Mouse (Mus musculus) embryonic facial prominence, embryonic 14.5 days (tissue): Measurements from ENCODE around the gene Homez. TPM values are rescaled to one million over a fixed set of nuclear protein-coding genes. Genes with fewer than 3 reads are reported as not detected.
A peak's percentile ranks its signal among the peaks of the same experiment; 100 is the strongest.

Source experiments
- ATAC-seq: fragments of 200-750 bp; cut with Nextera tagmentation; 2 replicates; pipeline ENCODE4 v1.8.0; 2017; ENCODE audit warnings: low read depth, moderate number of reproducible peaks, moderate TSS enrichment
- DNase-seq: peaks from one replicate; pipeline ENCODE4 v3.0.0-alpha.2; 2015; ENCODE audit warnings: low spot score
- H3K27ac ChIP-seq: fragments of 300-500 bp; sonication (generic); replicated peaks from 2 replicates; pipeline ENCODE4 v1.5.1; 2014; ENCODE audit warnings: low read depth, mild to moderate bottlenecking, low read length, moderate library complexity
- H3K27me3 ChIP-seq: fragments of 300-500 bp; sonication (generic); replicated peaks from 2 replicates; pipeline ENCODE4 v1.6.1; 2014; ENCODE audit warnings: low read length; ENCODE audit not compliant: control insufficient read depth, insufficient read depth
- H3K36me3 ChIP-seq: fragments of 300-500 bp; sonication (generic); 2 replicates; pipeline ENCODE4 v1.6.1; 2014; ENCODE audit warnings: low read length, mixed read lengths; ENCODE audit not compliant: control insufficient read depth, insufficient read depth
- H3K4me1 ChIP-seq: fragments of 300-500 bp; sonication (generic); 2 replicates; pipeline ENCODE4 v1.6.1; 2014; ENCODE audit warnings: antibody characterized with exemption, low read length; ENCODE audit not compliant: control insufficient read depth, insufficient read depth
- H3K4me2 ChIP-seq: fragments of 300-500 bp; sonication (generic); 2 replicates; pipeline ENCODE4 v1.6.1; 2014; ENCODE audit warnings: low read depth, mild to moderate bottlenecking, low read length, moderate library complexity, mixed read lengths
- H3K4me3 ChIP-seq: fragments of 300-500 bp; sonication (generic); 2 replicates; pipeline ENCODE4 v1.5.1; 2014; ENCODE audit warnings: low read depth, mild to moderate bottlenecking, low read length
- H3K9ac ChIP-seq: fragments of 300-500 bp; sonication (generic); 2 replicates; pipeline ENCODE4 v1.6.1; 2014; ENCODE audit warnings: low read depth, mild to moderate bottlenecking, low read length, moderate library complexity, mixed read lengths
- H3K9me3 ChIP-seq: fragments of 300-500 bp; sonication (generic); 2 replicates; pipeline ENCODE4 v1.6.1; 2016; ENCODE audit warnings: low read length; ENCODE audit not compliant: control insufficient read depth
- WGBS: fragments of 180-500 bp; shearing (Covaris S2); extraction: QIAGEN DNeasy Blood & Tissue Kit; methylation state at CpG from one replicate; pipeline ENCODE4 v1.1.7; 2014; 5-methylcytosine and 5-hydroxymethylcytosine counted together
- polyA plus RNA-seq: library from polyadenylated mRNA; unstranded; fragments of >200 nt; fragmentation: Nextera tagmentation; extraction: Ambion mirVana; gene quantifications from 2 replicates; pipeline ENCODE4 v1.2.1, GENCODE M21; 2014

The Homez gene
- polyA plus RNA-seq, 1 experiment from 2014 or later = 9.1 TPM

DNA sequence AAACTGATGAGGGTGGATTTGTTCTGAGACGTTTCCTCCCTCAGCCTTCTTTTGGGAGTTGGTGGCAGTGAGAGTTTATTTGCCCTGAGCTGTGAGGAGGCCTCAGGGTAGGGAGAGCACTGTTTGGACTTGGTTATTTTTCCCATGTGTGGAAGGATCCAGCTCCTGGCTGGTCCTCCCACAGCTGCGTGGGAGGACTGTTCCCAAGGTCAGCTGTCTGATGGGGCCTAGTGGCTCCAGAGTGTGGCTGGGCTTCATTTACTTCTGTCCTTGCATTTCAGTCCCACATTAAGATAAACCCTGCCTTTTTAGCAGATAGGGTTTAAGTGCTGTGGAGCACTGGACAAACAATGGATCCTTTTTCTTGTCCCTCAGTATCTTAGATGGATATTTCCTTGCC is 26.7 kb upstream of the Homez start:
- 39% methylated on average over 2 of the region's 2 CpGs for WGBS
- H3K27me3 ChIP-seq = no peaks in the 10 kb centered on the region
- H3K4me1 ChIP-seq = no peaks in the 10 kb centered on the region
- no peak overlapping the region for H3K27ac ChIP-seq
- no peak overlapping the region for H3K4me3 ChIP-seq
- no peaks in the 10 kb centered on the region for H3K9me3 ChIP-seq
- H3K9ac ChIP-seq = no peak overlapping the region
- ATAC-seq = no peak
- DNase-seq = no peak
- H3K4me2 ChIP-seq = no peak overlapping the region
- peaks cover 40% of the 10 kb centered on the region for H3K36me3 ChIP-seq

DNA sequence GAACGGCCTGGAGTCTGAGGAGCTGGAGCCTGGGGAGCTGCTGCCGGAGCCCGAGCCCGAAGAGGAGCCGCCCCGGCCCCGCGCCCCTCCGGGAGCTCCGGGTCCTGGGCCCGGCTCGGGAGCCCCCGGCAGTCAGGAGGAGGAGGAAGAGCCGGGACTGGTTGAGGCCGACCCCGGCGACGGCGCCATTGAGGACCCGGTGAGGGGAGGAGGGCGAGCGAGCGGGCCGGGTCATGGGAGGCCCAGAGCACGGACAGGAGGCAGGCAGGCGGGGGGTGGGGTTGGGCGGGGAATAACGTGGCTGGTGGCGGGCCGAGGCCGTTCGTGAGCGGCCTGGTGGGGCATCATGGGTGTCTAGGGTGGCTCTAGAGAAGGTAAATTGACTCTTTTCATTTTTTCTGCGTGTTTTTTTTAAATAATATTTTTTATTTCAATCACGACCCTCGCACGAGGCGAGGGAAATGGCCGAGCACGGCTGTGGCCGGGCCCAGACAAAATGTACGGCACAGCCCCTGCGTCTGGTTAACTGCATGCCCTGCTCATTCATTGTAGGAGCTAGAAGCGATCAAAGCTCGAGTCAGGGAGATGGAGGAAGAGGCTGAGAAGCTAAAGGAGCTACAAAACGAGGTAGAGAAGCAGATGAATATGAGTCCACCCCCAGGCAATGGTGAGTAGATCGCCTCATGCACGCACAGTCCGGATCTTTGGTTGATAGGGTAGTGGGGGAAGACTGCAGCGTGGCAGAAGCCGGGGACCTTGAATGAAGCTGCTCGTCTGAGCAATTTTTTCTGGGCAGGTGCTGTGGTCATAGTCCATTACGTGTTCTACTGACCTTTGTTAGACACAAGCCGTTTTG is 23.8 kb upstream of the Homez start:
- Histone ChIP-seq H3K9ac (peak overlapping the region; percentile 98), H3K27me3 (no peaks in the 10 kb centered on the region), H3K4me3 (peak overlapping the region; percentile 92), H3K4me2 (peak overlapping the region; percentile 81), H3K27ac (peak overlapping the region; percentile 92), H3K4me1 (no peaks in the 10 kb centered on the region), H3K36me3 (peaks cover 40% of the 10 kb centered on the region), H3K9me3 (no peaks in the 10 kb centered on the region)
- WGBS = under 1% methylated on average over 46 of the region's 54 CpGs
- peak; percentile 50 for DNase-seq
- ATAC-seq = peak; percentile 53

DNA sequence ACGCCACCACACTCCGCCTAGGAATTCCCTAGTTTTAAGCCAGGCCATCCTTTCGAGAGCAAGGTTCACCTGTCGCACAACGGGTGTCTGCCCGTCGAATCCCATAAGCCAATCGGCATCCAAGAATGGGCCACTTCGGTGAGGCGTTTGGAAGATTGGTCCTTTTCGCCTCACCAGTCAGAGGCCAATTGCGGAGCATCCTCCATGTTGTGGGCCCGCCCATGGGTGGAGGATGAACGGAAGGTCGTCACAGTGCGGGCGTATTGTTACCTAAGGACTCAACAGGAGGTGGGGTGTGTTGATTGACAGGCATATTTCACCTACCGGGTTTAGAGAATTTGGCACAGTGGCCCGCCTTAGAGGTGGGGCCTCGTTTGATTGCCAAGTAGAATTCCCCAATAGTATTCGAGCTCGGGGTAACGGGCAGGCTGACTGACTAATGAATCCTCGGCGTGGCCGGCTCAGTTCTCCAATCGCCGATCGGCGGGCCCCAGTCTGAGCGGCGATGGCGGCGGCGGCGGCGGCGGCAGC is 23.0 kb upstream of the Homez start:
- WGBS = 0% methylated on average over 27 of the region's 38 CpGs

DNA sequence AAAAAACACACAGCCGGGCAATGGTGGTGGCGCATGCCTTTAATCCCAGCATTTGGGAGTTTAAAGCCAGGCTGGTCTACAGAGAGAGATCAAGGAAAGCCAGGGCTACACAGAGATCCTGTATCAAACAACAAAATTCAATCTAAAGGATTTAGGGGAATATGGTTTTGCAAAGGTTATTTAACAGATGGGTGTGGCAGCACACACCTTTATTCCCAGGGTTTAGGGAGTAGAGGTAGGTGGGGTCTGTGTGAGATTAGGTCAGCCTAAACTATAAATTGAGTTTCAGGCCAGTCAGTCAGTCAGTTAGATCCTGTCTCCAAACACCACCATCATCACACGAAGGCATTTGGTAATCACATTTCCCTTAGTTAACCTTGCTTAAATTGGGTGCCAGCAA is 21.4 kb upstream of the Homez start, which contains the start of gene Pabpn1:
Gene Pabpn1, plus strand, starts transcription at position 301 of the 400 bp plus-strand sequence.
- peak within 1 kb of the TSS; percentile 92 for H3K4me3 ChIP-seq
- H3K9ac ChIP-seq = peak within 1 kb of the TSS; percentile 44
- H3K27me3 ChIP-seq = no peaks in the 10 kb centered on the region
- peak within 1 kb of the TSS; percentile 52 for H3K4me2 ChIP-seq
- H3K27ac ChIP-seq = peak within 1 kb of the TSS; percentile 79
- peaks cover 20% of the 10 kb centered on the region for H3K36me3 ChIP-seq
- no peaks in the 10 kb centered on the region for H3K4me1 ChIP-seq
- DNase-seq (no peak), ATAC-seq (no peak)
- no peaks in the 10 kb centered on the region for H3K9me3 ChIP-seq
- 90% methylated on average over 3 of the region's 3 CpGs for WGBS

More for the DNA sequence above, 23.0 kb upstream of the Homez start:
- peaks cover 34% of the 10 kb centered on the region for H3K36me3 ChIP-seq
- peak overlapping the region; percentile 81 for H3K4me2 ChIP-seq
- H3K9ac ChIP-seq = peak overlapping the region; percentile 98
- H3K9me3 ChIP-seq = no peaks in the 10 kb centered on the region
- H3K4me3 ChIP-seq = peak overlapping the region; percentile 92
- DNase-seq (peak; percentile 100), ATAC-seq (peak; percentile 99)
- H3K27ac ChIP-seq = peak overlapping the region; percentile 92
- H3K4me1 ChIP-seq = no peaks in the 10 kb centered on the region
- H3K27me3 ChIP-seq = no peaks in the 10 kb centered on the region

DNA sequence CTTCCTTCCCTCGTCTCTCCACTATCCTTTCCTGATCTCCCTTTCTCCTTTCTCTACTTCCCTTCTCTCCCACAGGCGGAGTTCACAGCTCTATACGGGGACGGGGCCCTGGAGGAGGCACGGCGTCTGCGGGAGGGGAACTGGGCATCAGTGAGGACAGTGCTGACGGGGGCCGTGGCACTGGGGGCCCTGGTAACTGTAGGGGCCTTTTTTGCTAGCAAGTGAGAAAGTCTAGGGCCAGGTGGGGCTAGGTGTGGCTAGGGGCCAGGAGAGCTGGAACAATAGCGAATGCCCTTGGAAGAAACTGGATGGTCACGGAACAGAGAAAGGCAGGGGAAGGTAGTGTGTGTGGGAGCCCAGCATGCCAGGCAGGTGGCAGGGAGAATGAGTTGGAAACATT is 14.5 kb upstream of the Homez start:
- Histone ChIP-seq H3K4me2 (peak overlapping the region; percentile 82), H3K27ac (no peak overlapping the region), H3K9me3 (no peaks in the 10 kb centered on the region), H3K4me3 (no peak overlapping the region), H3K4me1 (peaks cover 8% of the 10 kb centered on the region), H3K36me3 (peaks cover 22% of the 10 kb centered on the region), H3K27me3 (no peaks in the 10 kb centered on the region), H3K9ac (no peak overlapping the region)
- DNase-seq = no peak
- WGBS = 93% methylated on average over 11 of the region's 11 CpGs
- ATAC-seq = no peak

DNA sequence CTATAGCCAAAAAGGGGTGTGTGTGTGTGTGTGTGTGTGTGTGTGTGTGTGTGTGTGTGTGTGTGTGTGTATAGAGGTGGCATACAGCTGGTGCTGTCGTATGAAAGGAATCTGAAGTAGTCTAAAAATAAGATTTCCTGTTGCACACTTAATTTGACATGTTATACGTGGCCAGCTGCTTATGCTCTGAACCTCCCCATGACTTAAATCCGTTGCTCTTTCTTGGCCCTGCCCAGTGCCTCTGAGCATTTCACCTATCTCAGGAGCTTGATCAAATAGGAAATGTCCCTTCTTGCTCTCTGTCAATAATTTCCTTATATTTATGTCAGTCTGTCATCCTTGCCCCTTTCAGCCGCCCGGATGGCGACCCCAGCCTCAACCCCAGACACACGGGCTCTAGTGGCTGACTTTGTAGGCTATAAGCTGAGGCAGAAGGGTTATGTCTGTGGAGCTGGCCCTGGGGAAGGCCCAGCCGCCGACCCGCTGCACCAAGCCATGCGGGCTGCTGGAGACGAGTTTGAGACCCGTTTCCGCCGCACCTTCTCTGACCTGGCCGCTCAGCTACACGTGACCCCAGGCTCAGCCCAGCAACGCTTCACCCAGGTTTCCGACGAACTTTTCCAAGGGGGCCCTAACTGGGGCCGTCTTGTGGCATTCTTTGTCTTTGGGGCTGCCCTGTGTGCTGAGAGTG is 13.4 kb upstream of the Homez start:
- Histone ChIP-seq H3K4me3 (peak overlapping the region; percentile 68), H3K36me3 (peaks cover 22% of the 10 kb centered on the region), H3K9me3 (no peaks in the 10 kb centered on the region), H3K9ac (peak overlapping the region; percentile 91), H3K27me3 (no peaks in the 10 kb centered on the region), H3K27ac (peak overlapping the region; percentile 95), H3K4me2 (peak overlapping the region; percentile 82), H3K4me1 (peaks cover 8% of the 10 kb centered on the region)
- peak; percentile 23; the same call in 1 of the 2 replicates for ATAC-seq
- 25% methylated on average over 21 of the region's 21 CpGs for WGBS
- no peak for DNase-seq

DNA sequence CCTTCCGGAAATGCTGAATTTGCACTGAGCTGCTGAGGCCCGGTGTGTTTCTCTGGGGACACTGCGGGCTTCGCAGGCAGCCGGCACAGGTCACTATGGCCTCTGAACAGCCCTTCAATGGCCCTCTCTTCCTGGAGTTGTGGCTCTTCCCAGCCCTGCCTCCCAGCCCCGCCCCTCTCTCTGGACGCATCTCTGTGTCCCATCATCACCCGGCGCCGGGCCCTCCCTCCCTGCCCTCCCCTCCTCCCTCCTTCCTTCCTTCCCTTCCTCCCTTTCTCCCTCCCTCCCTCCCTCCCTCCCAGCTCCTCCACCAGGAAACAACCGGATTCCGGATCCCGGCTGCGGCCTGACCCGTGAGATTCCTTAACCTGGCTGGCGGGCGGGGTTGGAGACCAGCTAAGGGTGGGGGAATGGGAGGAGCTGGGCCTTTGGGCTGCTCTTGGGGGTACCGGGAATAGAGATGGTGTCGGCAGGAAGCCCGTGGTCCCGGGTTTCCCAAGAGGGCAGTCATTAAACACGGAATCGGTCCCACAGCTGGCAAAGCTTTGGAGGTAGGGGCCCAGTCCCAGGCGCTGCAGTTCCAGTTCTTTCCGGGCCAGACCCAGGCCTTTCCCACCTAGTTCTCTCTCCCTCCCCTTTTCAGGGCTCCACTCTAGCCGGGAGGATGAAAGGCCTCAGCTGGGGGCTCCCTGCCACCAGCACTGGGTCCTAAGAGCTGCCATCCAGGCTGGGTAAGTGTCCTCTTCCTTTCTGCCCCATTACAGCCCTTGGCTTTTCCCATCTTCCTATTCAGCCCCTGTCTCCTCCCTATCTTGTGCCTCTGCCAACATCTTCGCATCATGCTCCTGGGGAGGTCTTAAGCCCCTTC is 12.6 kb upstream of the Homez start, which contains the start of the genes Bcl2l2 and Gm20521:
Gene Bcl2l2, plus strand, starts transcription at position 224 of the 868 bp plus-strand sequence.
Gene Gm20521, plus strand, starts transcription at position 288 of the 868 bp plus-strand sequence.
- Histone ChIP-seq H3K36me3 (peaks cover 22% of the 10 kb centered on the region), H3K4me3 (peak within 1 kb of the TSS; percentile 68), H3K9me3 (no peaks in the 10 kb centered on the region), H3K4me2 (peak within 1 kb of the TSS; percentile 82), H3K9ac (peak within 1 kb of the TSS; percentile 91), H3K4me1 (peaks cover 8% of the 10 kb centered on the region), H3K27ac (peak within 1 kb of the TSS; percentile 95), H3K27me3 (peaks cover 7% of the 10 kb centered on the region)
- under 1% methylated on average over 24 of the region's 27 CpGs for WGBS
- DNase-seq (peak; percentile 92), ATAC-seq (peak; percentile 89)
